ENCODE assay signal across 16 mouse cellular contexts in the genomic region with DNA sequence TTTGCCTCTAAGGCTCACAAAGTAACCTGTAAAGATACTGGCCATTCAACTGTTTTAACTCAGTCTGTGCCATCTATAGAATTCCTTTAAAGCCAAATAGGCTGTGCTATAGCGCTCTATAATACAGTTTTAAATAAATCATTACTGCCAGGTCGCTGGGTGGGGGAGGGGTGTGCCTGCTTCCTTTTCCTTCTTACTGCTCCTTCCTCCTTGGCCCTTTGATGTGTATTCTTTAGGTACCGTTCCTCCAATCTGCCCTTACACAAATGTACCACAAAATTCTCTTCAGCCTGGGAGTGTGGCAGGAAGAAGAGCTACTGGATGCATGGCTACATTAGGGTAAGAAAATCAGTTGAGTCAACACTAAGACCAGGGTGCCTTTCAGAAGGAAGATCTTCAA. TPM values are rescaled to one million over a fixed set of nuclear protein-coding genes. Genes with fewer than 3 reads are reported as not detected.
A peak's percentile ranks its signal among the peaks of the same experiment; 100 is the strongest.
DNase-seq lines count a peak whose midpoint lies in the region; ATAC-seq and TF ChIP-seq lines count a peak whose summit lies in the region.
"Had no signal": no experiment of that assay in that cellular context is flagged by ENCODE, and none has a peak within 500 bp of the region (broad histone marks: within the 10 kb centered on the region; RNA-seq: fewer than 3 reads in every experiment).

No protein-coding gene starts in this region.

- TF ChIP-seq POLR2A in limb, embryonic 14.5 days (IDR thresholded peaks at IDR 0.05; ENCODE audit: borderline replicate concordance, extremely low read depth, insufficient read depth, insufficient read length) = no peak

- H3K36me3 ChIP-seq in forebrain, embryonic 11.5 days (ENCODE audit: control insufficient read depth, insufficient read depth, low read length) = no peaks in the 10 kb centered on the region
- H3K36me3 ChIP-seq in forebrain, embryonic 10.5 days (replicated peaks) = peaks cover 13% of the 10 kb centered on the region
- H3K36me3 ChIP-seq in embryonic facial prominence, embryonic 14.5 days (ENCODE audit: control insufficient read depth, insufficient read depth, low read length) = no peaks in the 10 kb centered on the region
- no peaks in the 10 kb centered on the region for H3K36me3 ChIP-seq in limb, embryonic 14.5 days (ENCODE audit: control insufficient read depth, insufficient read depth, low read length)
- no peaks in the 10 kb centered on the region for H3K36me3 ChIP-seq in neural tube, embryonic 12.5 days
- no peaks in the 10 kb centered on the region for H3K36me3 ChIP-seq in forebrain, embryonic 16.5 days (ENCODE audit: control insufficient read depth, insufficient read depth)
- H3K36me3 ChIP-seq: embryonic facial prominence, embryonic 13.5 days had no signal

- peaks cover 11% of the 10 kb centered on the region; the same call in 1 of the 2 replicates for H3K4me1 ChIP-seq in forebrain, embryonic 11.5 days (replicated peaks; ENCODE audit: control insufficient read depth, insufficient read depth, low read length)
- peaks cover 53% of the 10 kb centered on the region for H3K4me1 ChIP-seq in forebrain, embryonic 10.5 days
- peaks cover 17% of the 10 kb centered on the region; the same call in 1 of the 2 replicates for H3K4me1 ChIP-seq in embryonic facial prominence, embryonic 14.5 days (ENCODE audit: control insufficient read depth, insufficient read depth, low read length)
- H3K4me1 ChIP-seq in limb, embryonic 14.5 days (ENCODE audit: control insufficient read depth, insufficient read depth, low read length) = peaks cover 21% of the 10 kb centered on the region
- H3K4me1 ChIP-seq in neural tube, embryonic 12.5 days = peaks cover 23% of the 10 kb centered on the region
- H3K4me1 ChIP-seq in forebrain, embryonic 16.5 days (replicated peaks; ENCODE audit: control insufficient read depth, insufficient read depth, low read length) = peaks cover 28% of the 10 kb centered on the region

- H3K4me2 ChIP-seq in forebrain, embryonic 11.5 days (ENCODE audit: low read depth, low read length, severe bottlenecking) = peak overlapping the region; percentile 75; the same call in 1 of the 2 replicates
- H3K4me2 ChIP-seq in embryonic facial prominence, embryonic 14.5 days (ENCODE audit: low read depth, low read length) = peak overlapping the region; percentile 90; the same call in 1 of the 2 replicates
- H3K4me2 ChIP-seq in limb, embryonic 14.5 days (replicated peaks; ENCODE audit: low read depth, low read length, severe bottlenecking) = 0 out of 2 replicates have a peak overlapping the region, but pooled peaks have one; percentile 81
- peak overlapping the region; percentile 70 for H3K4me2 ChIP-seq in neural tube, embryonic 12.5 days (replicated peaks)
- no peak overlapping the region for H3K4me2 ChIP-seq in forebrain, embryonic 16.5 days (ENCODE audit: low read length)

- DNase-seq in forebrain, embryonic 11.5 days (ENCODE audit: low spot score) = no peak
- DNase-seq in forebrain, embryonic 10.5 days (ENCODE audit: extremely low spot score, low spot score) = no peak
- DNase-seq in embryonic facial prominence, embryonic 14.5 days (ENCODE audit: low spot score) = no peak
- no peak for DNase-seq in limb, embryonic 14.5 days (ENCODE audit: low spot score)
- no peak for DNase-seq in adrenal gland, postnatal 25 days
- DNase-seq: cerebellum, postnatal 25 days; heart, postnatal 36 days; kidney, adult 8-10 months had no signal

- no peak overlapping the region for H3K9ac ChIP-seq in forebrain, embryonic 11.5 days (ENCODE audit: low read length)
- no peak overlapping the region for H3K9ac ChIP-seq in embryonic facial prominence, embryonic 14.5 days (ENCODE audit: low read depth, low read length)
- no peak overlapping the region for H3K9ac ChIP-seq in limb, embryonic 14.5 days (ENCODE audit: low read depth, low read length, severe bottlenecking)
- H3K9ac ChIP-seq in neural tube, embryonic 12.5 days = no peak overlapping the region; the same call in 1 of the 2 replicates
- no peak overlapping the region for H3K9ac ChIP-seq in forebrain, embryonic 16.5 days (replicated peaks; ENCODE audit: low read depth, low read length)
- H3K9ac ChIP-seq: liver, embryonic 14.5 days had no signal

- no peak overlapping the region for H3K27ac ChIP-seq in forebrain, embryonic 11.5 days (ENCODE audit: low read depth, low read length)
- no peak overlapping the region; the same call in 1 of the 2 replicates for H3K27ac ChIP-seq in forebrain, embryonic 10.5 days
- no peak overlapping the region for H3K27ac ChIP-seq in embryonic facial prominence, embryonic 14.5 days (replicated peaks; ENCODE audit: low read depth, low read length)
- H3K27ac ChIP-seq in limb, embryonic 14.5 days (replicated peaks; ENCODE audit: low read depth, low read length) = no peak overlapping the region
- H3K27ac ChIP-seq in neural tube, embryonic 12.5 days = no peak overlapping the region
- no peak overlapping the region for H3K27ac ChIP-seq in forebrain, embryonic 16.5 days (ENCODE audit: low read length)
- H3K27ac ChIP-seq: layer of hippocampus, adult 2 months; liver, embryonic 14.5 days had no signal

- ATAC-seq in forebrain, embryonic 11.5 days (replicated peaks; ENCODE audit: low FRiP score) = no peak
- no peak for ATAC-seq in embryonic facial prominence, embryonic 14.5 days (ENCODE audit: low read depth)
- ATAC-seq in limb, embryonic 14.5 days (ENCODE audit: low FRiP score, low read depth) = no peak
- ATAC-seq in neural tube, embryonic 12.5 days (ENCODE audit: low FRiP score, low read depth) = no peak
- no peak for ATAC-seq in erythroid progenitor cell, adult 5-6 weeks (replicated peaks; ENCODE audit: low FRiP score, poor library complexity, severe bottlenecking)
- no peak for ATAC-seq in forebrain, embryonic 16.5 days
- ATAC-seq: forebrain, embryonic 14.5 days; Patski had no signal

- no peaks in the 10 kb centered on the region for H3K9me3 ChIP-seq in forebrain, embryonic 11.5 days (ENCODE audit: control insufficient read depth, low read length)
- no peaks in the 10 kb centered on the region for H3K9me3 ChIP-seq in forebrain, embryonic 10.5 days
- no peaks in the 10 kb centered on the region for H3K9me3 ChIP-seq in embryonic facial prominence, embryonic 14.5 days (ENCODE audit: control insufficient read depth, low read length)
- no peaks in the 10 kb centered on the region for H3K9me3 ChIP-seq in limb, embryonic 14.5 days (ENCODE audit: control insufficient read depth, low read length)
- H3K9me3 ChIP-seq in neural tube, embryonic 12.5 days = no peaks in the 10 kb centered on the region
- no peaks in the 10 kb centered on the region for H3K9me3 ChIP-seq in forebrain, embryonic 16.5 days (ENCODE audit: control insufficient read depth, low read length)
- H3K9me3 ChIP-seq: embryonic facial prominence, embryonic 13.5 days had no signal

- 45% methylated on average over 3 of the region's 3 CpGs for WGBS in forebrain, embryonic 11.5 days
- WGBS in forebrain, embryonic 10.5 days = 58% methylated on average over 3 of the region's 3 CpGs
- WGBS in embryonic facial prominence, embryonic 14.5 days = 53% methylated on average over 3 of the region's 3 CpGs
- WGBS in limb, embryonic 14.5 days = 18% methylated on average over 3 of the region's 3 CpGs
- 24% methylated on average over 3 of the region's 3 CpGs for WGBS in neural tube, embryonic 12.5 days
- WGBS in forebrain, embryonic 16.5 days = 51% methylated on average over 3 of the region's 3 CpGs

- no peak overlapping the region for H3K4me3 ChIP-seq in forebrain, embryonic 11.5 days (ENCODE audit: low read depth, low read length)
- no peak overlapping the region for H3K4me3 ChIP-seq in forebrain, embryonic 10.5 days
- no peak overlapping the region for H3K4me3 ChIP-seq in embryonic facial prominence, embryonic 14.5 days (ENCODE audit: low read depth, low read length)
- no peak overlapping the region for H3K4me3 ChIP-seq in limb, embryonic 14.5 days (replicated peaks; ENCODE audit: low read length)
- H3K4me3 ChIP-seq in neural tube, embryonic 12.5 days = no peak overlapping the region
- no peak overlapping the region for H3K4me3 ChIP-seq in forebrain, embryonic 16.5 days (replicated peaks; ENCODE audit: low read length)
- H3K4me3 ChIP-seq: layer of hippocampus, adult 2 months had no signal

- H3K27me3 ChIP-seq in forebrain, embryonic 11.5 days (ENCODE audit: control insufficient read depth, insufficient read depth, low read length) = no peaks in the 10 kb centered on the region
- H3K27me3 ChIP-seq in forebrain, embryonic 10.5 days (ENCODE audit: poor library complexity, severe bottlenecking) = no peaks in the 10 kb centered on the region
- no peaks in the 10 kb centered on the region for H3K27me3 ChIP-seq in embryonic facial prominence, embryonic 14.5 days (replicated peaks; ENCODE audit: control insufficient read depth, insufficient read depth, low read length)
- H3K27me3 ChIP-seq in limb, embryonic 14.5 days (ENCODE audit: control insufficient read depth, insufficient read depth, low read length) = no peaks in the 10 kb centered on the region
- H3K27me3 ChIP-seq in neural tube, embryonic 12.5 days (replicated peaks) = no peaks in the 10 kb centered on the region
- no peaks in the 10 kb centered on the region for H3K27me3 ChIP-seq in forebrain, embryonic 16.5 days (replicated peaks; ENCODE audit: control insufficient read depth, insufficient read depth, low read length)
- H3K27me3 ChIP-seq: embryonic facial prominence, embryonic 13.5 days; Patski had no signal

RNA-seq across cellular contexts. Expression of gene Wdfy3, which starts 1.5 kb away (rescaled TPM):
- 29.2 and 29.6 TPM in 2 replicates for polyA plus RNA-seq in forebrain, embryonic 11.5 days (2014; fragmentation: Nextera tagmentation; extraction: Ambion mirVana)
- polyA plus RNA-seq in forebrain, embryonic 10.5 days (2016; fragmentation: Nextera tagmentation; extraction: Ambion mirVana) = 14.8 TPM in 2 replicates
- 19.5 and 20.0 TPM in 2 replicates for polyA plus RNA-seq in embryonic facial prominence, embryonic 14.5 days (2014; fragmentation: Nextera tagmentation; extraction: Ambion mirVana)
- polyA plus RNA-seq in limb, embryonic 14.5 days (2012; rRNA removed) = 30.9 and 36.5 TPM in 2 replicates
- 21.1 and 24.6 TPM in 2 replicates for polyA plus RNA-seq in limb, embryonic 14.5 days (2014; fragmentation: Nextera tagmentation; extraction: Ambion mirVana)
- polyA plus RNA-seq in neural tube, embryonic 12.5 days (2016; fragmentation: Nextera tagmentation; extraction: Ambion mirVana) = 34.1 and 36.5 TPM in 2 replicates
- total RNA-seq in adrenal gland, postnatal 25 days (2021) = 49.6 and 54.3 TPM in 2 replicates
- 15.9 and 16.2 TPM in 2 replicates for total RNA-seq in erythroid progenitor cell, adult 5-6 weeks (2015; ENCODE audit: low replicate concordance)
- total RNA-seq in erythroid progenitor cell, adult 5-6 weeks (2017; ENCODE audit: low replicate concordance) = 13.7 and 17.8 TPM in 2 replicates
- polyA plus RNA-seq in forebrain, embryonic 16.5 days (2015; fragmentation: Nextera tagmentation; extraction: Ambion mirVana) = 28.0 TPM in 2 replicates
